Mouse (Mus musculus): ENCODE results near the gene Myd88. TPM values are rescaled to one million over a fixed set of nuclear protein-coding genes. Genes with fewer than 3 reads are reported as not detected.

The Myd88 gene
- polyA plus RNA-seq, 1 experiment from 2014 or later: 6.6 TPM

Other genes with a start within 250 kb of the Myd88 start
- gene Plcd1, start 247.9 kb downstream of the Myd88 start, polyA plus RNA-seq (2015; fragmentation: Nextera tagmentation; extraction: Ambion mirVana): 25.0 and 25.6 TPM in 2 replicates
- gene Dlec1, start 238.9 kb downstream of the Myd88 start, polyA plus RNA-seq (2015; fragmentation: Nextera tagmentation; extraction: Ambion mirVana): 0.55 and 1.1 TPM in 2 replicates
- gene Acaa1b, start 184.3 kb downstream of the Myd88 start, polyA plus RNA-seq (2015; fragmentation: Nextera tagmentation; extraction: Ambion mirVana): 2.0 and 3.0 TPM in 2 replicates
- not detected in 2 replicates for gene Gm47289, start 182.2 kb downstream of the Myd88 start, polyA plus RNA-seq (2015; fragmentation: Nextera tagmentation; extraction: Ambion mirVana)
- gene Slc22a13, start 132.3 kb downstream of the Myd88 start, polyA plus RNA-seq (2015; fragmentation: Nextera tagmentation; extraction: Ambion mirVana): not detected in 2 replicates
- 12.3 and 12.9 TPM in 2 replicates for gene Oxsr1, start 19.0 kb downstream of the Myd88 start, polyA plus RNA-seq (2015; fragmentation: Nextera tagmentation; extraction: Ambion mirVana)
- gene Acaa1a, start 1.7 kb downstream of the Myd88 start, polyA plus RNA-seq (2015; fragmentation: Nextera tagmentation; extraction: Ambion mirVana): 98.3 and 106 TPM in 2 replicates
- gene Xylb, start 16.0 kb upstream of the Myd88 start, polyA plus RNA-seq (2015; fragmentation: Nextera tagmentation; extraction: Ambion mirVana): 2.4 and 2.6 TPM in 2 replicates
- not detected in 2 replicates for gene Slc22a14, start 24.1 kb upstream of the Myd88 start, polyA plus RNA-seq (2015; fragmentation: Nextera tagmentation; extraction: Ambion mirVana)
- 53.7 and 53.9 TPM in 2 replicates for gene Acvr2b, start 60.7 kb upstream of the Myd88 start, polyA plus RNA-seq (2015; fragmentation: Nextera tagmentation; extraction: Ambion mirVana)
- gene Exog, start 103.5 kb upstream of the Myd88 start, polyA plus RNA-seq (2015; fragmentation: Nextera tagmentation; extraction: Ambion mirVana): 45.4 and 47.2 TPM in 2 replicates
- gene Scn5a, start 237.6 kb upstream of the Myd88 start, polyA plus RNA-seq (2015; fragmentation: Nextera tagmentation; extraction: Ambion mirVana): 0.95 and 1.1 TPM in 2 replicates

Measured in neural tube, embryonic 13.5 days (tissue).